Mouse (Mus musculus) lung, embryonic 14.5 days (tissue): ENCODE measurements around the gene Arhgef33. TPM values are rescaled to one million over a fixed set of nuclear protein-coding genes. Genes with fewer than 3 reads are reported as not detected.

Source experiments
- ATAC-seq: fragments of 200-750 bp; cut with Nextera tagmentation; 2 replicates; pipeline ENCODE4 v1.8.0; 2017; ENCODE audit warnings: mild to moderate bottlenecking, moderate TSS enrichment, moderate library complexity; ENCODE audit not compliant: insufficient read depth
- DNase-seq: peaks from one replicate; pipeline ENCODE4 v3.0.0-alpha.2; 2015
- H3K27ac ChIP-seq: fragments of 300-500 bp; sonication (generic); 2 replicates; pipeline ENCODE4 v1.5.1; 2014; ENCODE audit warnings: low read depth, mild to moderate bottlenecking, moderate library complexity
- H3K27me3 ChIP-seq: fragments of 300-500 bp; sonication (generic); 2 replicates; pipeline ENCODE4 v1.6.1; 2014; ENCODE audit warnings: low read length, control low read depth; ENCODE audit not compliant: insufficient read depth
- H3K36me3 ChIP-seq: fragments of 300-500 bp; sonication (generic); 2 replicates; pipeline ENCODE4 v1.6.1; 2014; ENCODE audit warnings: control low read depth; ENCODE audit not compliant: insufficient read depth
- H3K4me1 ChIP-seq: fragments of 300-500 bp; sonication (generic); 2 replicates; pipeline ENCODE4 v1.6.1; 2014; ENCODE audit warnings: antibody characterized with exemption, control low read depth; ENCODE audit not compliant: insufficient read depth
- H3K4me2 ChIP-seq: fragments of 300-500 bp; sonication (generic); 2 replicates; pipeline ENCODE4 v1.6.1; 2014; ENCODE audit warnings: mild to moderate bottlenecking
- H3K4me3 ChIP-seq: fragments of 300-500 bp; sonication (generic); 2 replicates; pipeline ENCODE4 v1.5.1; 2014; ENCODE audit warnings: low read depth, low read length
- H3K9ac ChIP-seq: fragments of 300-500 bp; sonication (generic); 2 replicates; pipeline ENCODE4 v1.6.1; 2014
- H3K9me3 ChIP-seq: fragments of 300-500 bp; sonication (generic); 2 replicates; pipeline ENCODE4 v1.6.1; 2016; ENCODE audit warnings: low read depth, low read length, control low read depth
- CTCF ChIP-seq: IDR thresholded peaks from 2 replicates; pipeline ENCODE4 v1.5.1; 2016; ENCODE audit warnings: antibody characterized with exemption, low read depth
- WGBS: fragments of 180-500 bp; shearing (Covaris S2); extraction: QIAGEN DNeasy Blood & Tissue Kit; methylation state at CpG from one replicate; pipeline ENCODE4 v1.1.7; 2014; 5-methylcytosine and 5-hydroxymethylcytosine counted together
- polyA plus RNA-seq: library from polyadenylated mRNA; unstranded; fragments of >200 nt; fragmentation: Nextera tagmentation; extraction: Ambion mirVana; gene quantifications from 2 replicates; pipeline ENCODE4 v1.2.1, GENCODE M21; 2014

Gene Arhgef33
- polyA plus RNA-seq, 1 experiment from 2014 or later, result 0.74 TPM

DNA sequence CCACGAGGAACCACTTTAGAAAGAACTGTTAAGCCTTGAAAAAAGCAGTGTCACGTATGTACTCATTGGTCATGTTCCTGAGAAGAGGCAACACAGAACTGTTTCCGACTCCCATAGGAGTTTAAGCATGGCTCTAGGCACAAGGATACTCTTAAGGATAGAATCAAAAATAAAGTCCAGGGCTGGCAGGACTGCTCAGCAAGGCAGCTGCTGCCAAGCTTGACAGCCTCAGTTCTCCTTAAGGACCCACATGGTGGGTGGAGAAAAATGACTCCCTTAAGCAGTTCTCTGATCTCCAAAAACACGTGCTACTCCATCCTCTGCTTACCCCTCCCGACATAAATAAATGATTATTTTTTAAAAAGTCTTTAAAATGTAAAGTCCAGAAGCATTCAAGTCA lies 128.5 kb downstream of the Arhgef33 start:
- Histone ChIP-seq H3K4me3 (no peak overlapping the region), H3K36me3 (peaks cover 48% of the 10 kb centered on the region), H3K27ac (no peak overlapping the region), H3K4me1 (no peaks in the 10 kb centered on the region), H3K9me3 (no peaks in the 10 kb centered on the region), H3K4me2 (no peak overlapping the region), H3K9ac (no peak overlapping the region), H3K27me3 (no peaks in the 10 kb centered on the region)
- TF ChIP-seq CTCF, result no peak
- ATAC-seq (no peak), DNase-seq (no peak)
- 79% methylated on average over 5 of the region's 5 CpGs for WGBS

DNA sequence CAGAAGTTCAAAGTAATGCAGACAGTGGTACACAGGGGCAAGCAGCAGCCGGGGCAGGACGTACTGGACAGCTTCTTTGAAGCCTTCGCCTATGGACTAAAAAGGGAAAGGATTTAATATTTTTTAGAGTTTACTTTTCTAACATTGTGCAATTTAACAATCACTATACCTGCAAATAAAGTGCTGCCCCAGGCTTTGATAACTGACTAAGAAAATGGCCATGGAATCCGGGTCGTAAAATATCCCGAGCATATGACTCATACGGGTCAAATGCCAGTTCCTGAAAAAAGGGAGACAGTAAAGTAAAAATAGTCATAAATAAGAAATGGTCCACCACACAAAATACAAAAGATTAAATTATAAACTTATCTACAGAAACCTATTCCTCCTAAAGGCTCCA lies 138.2 kb downstream of the Arhgef33 start:
- H3K36me3 ChIP-seq, result peaks cover 64% of the 10 kb centered on the region
- 89% methylated on average over 7 of the region's 7 CpGs for WGBS
- H3K4me2 ChIP-seq, result no peak overlapping the region
- H3K4me3 ChIP-seq, result no peak overlapping the region
- H3K4me1 ChIP-seq, result no peaks in the 10 kb centered on the region
- no peak for ATAC-seq
- H3K27ac ChIP-seq, result no peak overlapping the region
- TF ChIP-seq CTCF, result no peak
- no peak overlapping the region for H3K9ac ChIP-seq
- no peaks in the 10 kb centered on the region for H3K27me3 ChIP-seq
- H3K9me3 ChIP-seq, result no peaks in the 10 kb centered on the region
- DNase-seq, result no peak

DNA sequence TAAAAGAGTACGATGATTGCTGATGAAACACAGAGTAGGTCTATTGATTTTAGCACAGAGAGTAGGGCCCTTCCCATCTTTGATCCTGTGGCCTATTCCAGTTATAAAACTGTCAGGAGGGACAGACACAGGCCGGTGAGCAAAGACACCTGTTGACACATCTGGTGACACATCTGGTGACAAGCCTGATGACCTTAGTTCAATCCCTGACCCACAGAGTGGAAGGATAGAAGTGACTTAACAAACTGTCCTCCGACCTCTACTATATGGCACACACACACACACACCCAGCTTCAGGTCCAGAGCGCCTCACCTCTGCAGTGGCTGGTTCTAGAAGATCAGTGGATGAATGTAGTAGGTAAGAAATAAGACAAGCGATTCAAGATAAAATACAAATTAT lies 139.3 kb downstream of the Arhgef33 start:
- TF ChIP-seq CTCF, result no peak
- 85% methylated on average over 5 of the region's 5 CpGs for WGBS

More for the DNA sequence above, 139.3 kb downstream of the Arhgef33 start:
- H3K9ac ChIP-seq, result no peak overlapping the region
- no peak overlapping the region for H3K4me3 ChIP-seq
- no peak overlapping the region for H3K4me2 ChIP-seq
- no peak overlapping the region for H3K27ac ChIP-seq
- H3K9me3 ChIP-seq, result no peaks in the 10 kb centered on the region
- ATAC-seq (no peak), DNase-seq (no peak)
- no peaks in the 10 kb centered on the region for H3K4me1 ChIP-seq
- H3K36me3 ChIP-seq, result peaks cover 62% of the 10 kb centered on the region
- H3K27me3 ChIP-seq, result no peaks in the 10 kb centered on the region

Other genes starting within 250 kb of the Arhgef33 start
- 92.3 and 93.1 TPM in 2 replicates for gene Hnrnpll, start 245.1 kb upstream of the Arhgef33 start, polyA plus RNA-seq
- gene Galm, start 179.9 kb upstream of the Arhgef33 start, polyA plus RNA-seq, result 15.8 and 19.2 TPM in 2 replicates
- gene Srsf7, start 100.1 kb upstream of the Arhgef33 start, polyA plus RNA-seq, result 732 and 736 TPM in 2 replicates
- 0.07 TPM in 1 of 2 replicates, not detected in the other for gene Ttc39d, start 99.9 kb upstream of the Arhgef33 start, polyA plus RNA-seq
- gene Gemin6, start 83.0 kb upstream of the Arhgef33 start, polyA plus RNA-seq, result 45.5 and 46.7 TPM in 2 replicates
- gene Morn2, start 17.2 kb upstream of the Arhgef33 start, polyA plus RNA-seq, result 30.5 and 32.8 TPM in 2 replicates
- gene Dhx57, start 16.9 kb upstream of the Arhgef33 start, polyA plus RNA-seq, result 15.2 and 15.4 TPM in 2 replicates
- 2.1 and 2.4 TPM in 2 replicates for gene Gm10190, start 66.1 kb downstream of the Arhgef33 start, polyA plus RNA-seq
- 8.5 and 8.7 TPM in 2 replicates for gene Sos1, start 173.0 kb downstream of the Arhgef33 start, polyA plus RNA-seq